Mouse (Mus musculus): Measurements from ENCODE around the gene Enpp7.
A peak's percentile ranks its signal among the peaks of the same experiment; 100 is the strongest.

The Enpp7 gene

DNA sequence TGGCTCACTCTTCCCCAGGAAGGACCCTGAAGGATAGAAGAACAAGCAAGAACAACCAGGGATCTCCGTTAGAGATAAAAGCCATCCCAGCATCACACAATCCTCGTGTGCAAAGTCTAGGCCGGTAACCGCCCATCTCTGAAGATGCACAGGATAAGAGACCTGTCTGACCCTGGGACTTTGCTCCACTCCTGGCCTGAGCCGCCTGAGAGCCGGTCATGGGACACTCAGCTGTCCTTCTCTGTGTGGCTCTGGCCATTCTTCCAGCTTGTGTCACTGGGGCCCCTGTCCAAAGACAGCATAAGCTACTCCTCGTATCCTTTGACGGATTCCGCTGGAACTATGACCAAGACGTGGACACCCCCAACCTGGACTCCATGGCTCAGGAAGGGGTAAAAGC is at the start of gene Enpp7:
Gene Enpp7, plus strand, starts transcription at position 190 of the 400 bp plus-strand sequence.
- no peak for DNase-seq

DNA sequence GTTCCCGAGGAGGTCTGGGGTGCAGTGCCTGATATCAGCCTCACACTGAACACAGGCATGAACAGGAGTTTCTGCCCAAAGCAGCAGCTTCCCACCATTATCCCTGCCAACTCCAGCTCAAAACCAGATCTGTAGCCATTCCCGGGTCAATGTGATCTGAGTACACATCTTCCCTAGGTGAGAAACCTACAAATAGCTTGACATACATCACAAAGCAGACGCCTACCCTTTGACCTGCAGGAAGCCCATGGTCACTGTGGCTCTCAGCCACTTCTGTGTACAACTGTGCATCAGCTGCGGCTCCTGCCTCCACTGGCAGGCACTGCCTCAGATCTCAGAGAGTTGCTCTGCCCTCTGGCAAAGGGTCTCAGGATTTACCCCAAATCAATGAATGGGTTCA is 48.3 kb upstream of the Enpp7 start:
- no peak for DNase-seq

DNA sequence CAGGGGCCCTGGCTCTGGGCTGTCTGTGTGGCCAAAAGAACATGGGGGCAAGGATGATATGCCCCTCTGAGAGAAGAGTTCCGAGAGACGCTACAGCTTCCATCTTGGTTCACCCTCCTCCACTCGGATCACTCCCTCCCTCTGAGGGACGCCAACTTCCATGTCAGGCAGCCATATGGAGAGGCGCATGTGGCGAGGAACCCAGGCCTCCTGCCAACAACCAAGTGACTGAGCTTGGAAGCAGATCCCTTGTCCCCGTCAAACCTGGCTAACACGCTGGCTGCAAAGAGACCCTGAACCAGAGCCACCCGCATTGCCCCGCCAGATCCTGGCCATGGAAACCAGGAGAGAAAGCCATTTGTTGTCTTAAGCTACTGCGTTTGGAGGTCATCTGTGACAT is 47.4 kb upstream of the Enpp7 start:
- DNase-seq, result peak; percentile 97 to 98

DNA sequence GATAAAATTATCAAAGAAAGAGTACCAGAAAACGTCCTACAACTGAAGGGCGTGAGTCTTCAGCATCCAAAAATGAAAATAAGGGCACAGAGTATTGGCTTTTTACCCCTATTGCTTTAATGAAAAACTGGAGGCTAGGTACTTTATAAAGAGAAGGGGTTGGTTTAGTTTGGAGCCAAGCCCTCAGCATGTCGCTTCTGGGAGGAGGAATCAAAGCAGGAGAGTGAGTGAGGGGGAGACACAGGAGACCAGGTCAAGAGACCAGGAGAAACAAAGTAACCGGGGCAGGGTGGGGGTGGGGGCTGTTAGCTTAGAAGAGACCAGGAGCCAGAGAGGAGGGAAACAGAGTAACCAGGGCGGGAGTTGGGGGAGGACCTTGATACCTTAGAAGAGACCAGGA is 46.7 kb upstream of the Enpp7 start:
- no peak for DNase-seq

DNA sequence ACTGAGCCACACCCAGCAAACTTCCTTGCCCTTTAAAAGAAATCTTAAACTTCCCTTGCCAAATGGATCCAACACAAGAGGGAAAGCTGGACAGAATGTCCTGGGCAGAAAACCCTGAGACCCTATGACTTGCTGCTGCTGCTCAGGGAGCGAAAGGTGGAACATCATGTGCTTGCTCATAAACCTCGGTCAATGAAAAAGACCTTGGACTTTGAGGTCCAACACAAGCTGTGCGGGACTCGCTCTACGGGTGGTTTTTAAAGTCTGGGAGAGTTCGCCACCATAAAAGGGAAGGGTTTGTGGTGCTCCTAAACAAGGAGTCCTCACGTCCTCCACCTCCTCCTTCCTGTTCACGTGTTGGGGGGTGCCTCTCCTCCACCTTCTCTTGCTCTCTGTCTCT is 42.1 kb upstream of the Enpp7 start:
- no peak for DNase-seq

DNA sequence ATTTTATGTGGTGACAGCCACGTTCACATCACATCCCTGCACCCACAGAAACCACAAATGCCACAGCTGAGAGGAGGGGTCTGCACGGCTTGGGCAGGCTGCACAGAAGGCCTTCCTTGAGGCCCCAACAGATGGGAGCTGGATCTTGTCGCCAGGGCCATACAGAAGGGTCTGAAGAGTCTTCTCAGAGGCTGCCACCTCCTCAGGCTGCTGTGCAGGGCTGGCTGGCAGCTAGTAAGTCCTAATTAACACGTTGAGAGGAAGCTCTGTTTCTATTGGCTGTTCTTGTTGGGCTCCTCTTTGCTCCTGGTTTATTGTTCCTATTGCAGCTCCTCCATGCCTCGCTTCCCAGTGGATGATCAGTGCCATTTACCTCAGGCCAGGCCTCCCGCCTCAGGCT is 33.0 kb upstream of the Enpp7 start:
- no peak for DNase-seq

DNA sequence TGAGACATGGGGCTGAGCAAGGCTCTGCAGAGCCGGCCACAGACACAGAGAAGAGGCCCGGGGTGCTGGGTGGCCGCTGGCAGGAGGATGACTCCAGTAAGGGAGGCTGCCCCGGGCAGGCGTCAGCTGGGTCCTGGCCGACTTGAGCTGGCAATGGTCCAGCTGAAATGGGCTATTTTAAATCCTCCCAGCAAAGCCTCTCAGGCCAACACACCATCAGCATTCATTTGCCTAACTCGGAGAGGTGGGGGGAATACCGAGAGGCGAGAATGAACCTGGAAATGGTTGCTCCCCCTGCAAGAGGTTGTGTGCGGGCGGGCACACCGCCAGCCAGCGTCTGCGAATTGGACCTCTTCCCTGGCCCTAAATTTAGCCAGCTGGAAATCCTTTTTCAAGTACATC is 30.9 kb upstream of the Enpp7 start:
- peak; percentile 81 to 89 for DNase-seq

DNA sequence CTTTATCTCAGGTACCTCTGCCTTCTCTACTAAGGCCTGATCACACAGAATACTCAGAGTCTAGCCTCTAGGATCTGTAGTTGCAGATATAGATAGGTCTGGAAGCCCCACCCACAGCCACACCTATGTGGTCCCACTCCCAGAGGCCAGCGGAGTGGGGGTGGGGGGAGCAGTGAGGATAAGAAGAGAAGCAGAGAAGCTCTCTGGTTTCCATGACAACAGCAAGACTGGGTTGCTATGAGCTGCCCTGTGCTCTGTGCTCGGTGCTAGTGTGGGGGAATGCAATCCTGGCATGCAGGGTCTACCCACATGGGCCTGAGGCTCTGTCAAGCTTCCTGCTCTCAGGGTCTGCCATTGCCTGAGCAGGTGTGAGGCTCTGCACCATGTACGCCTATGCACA is 27.3 kb upstream of the Enpp7 start:
- no peak for DNase-seq

DNA sequence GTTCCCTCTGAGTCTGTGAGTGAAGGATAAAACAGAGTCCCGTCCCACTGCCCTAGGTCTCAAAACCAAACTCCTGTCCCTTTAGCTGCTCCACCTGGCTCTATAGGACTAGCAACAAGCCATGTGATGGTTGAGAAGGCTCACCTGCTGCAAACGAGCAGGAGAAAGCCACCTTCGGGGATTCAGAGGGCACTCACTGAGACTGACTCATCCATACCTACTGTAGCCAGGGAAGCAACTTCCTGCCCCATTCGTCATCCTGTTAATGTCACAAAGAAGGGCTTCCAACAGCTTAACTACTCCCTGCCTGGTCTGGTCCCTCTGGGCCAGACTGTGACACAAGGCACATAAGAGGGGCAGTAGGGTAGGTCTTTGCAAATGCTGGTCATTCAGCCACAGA is 25.5 kb upstream of the Enpp7 start:
- peak in 1 of 2 experiments; percentile 35 for DNase-seq

DNA sequence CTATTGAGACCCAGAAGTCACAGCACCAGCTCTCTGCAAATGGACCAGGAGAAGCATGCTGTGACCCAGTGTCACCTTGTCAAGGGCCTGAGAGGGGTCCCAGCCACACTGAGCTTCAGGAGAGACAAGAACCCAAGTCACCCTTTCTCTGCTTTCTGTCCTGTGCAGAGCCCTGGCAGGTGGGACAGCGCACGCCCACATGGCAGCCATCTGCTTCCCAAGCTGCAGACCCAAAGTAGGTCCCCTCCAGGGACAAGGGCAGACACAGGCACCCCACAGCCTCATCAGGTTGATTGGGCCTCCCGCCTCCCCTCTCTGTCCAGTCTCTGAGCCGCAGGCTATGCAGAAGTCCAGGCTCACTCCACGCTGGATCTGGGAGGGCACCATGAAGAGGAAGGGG is 24.1 kb upstream of the Enpp7 start:
- peak; percentile 38 to 46 for DNase-seq

DNA sequence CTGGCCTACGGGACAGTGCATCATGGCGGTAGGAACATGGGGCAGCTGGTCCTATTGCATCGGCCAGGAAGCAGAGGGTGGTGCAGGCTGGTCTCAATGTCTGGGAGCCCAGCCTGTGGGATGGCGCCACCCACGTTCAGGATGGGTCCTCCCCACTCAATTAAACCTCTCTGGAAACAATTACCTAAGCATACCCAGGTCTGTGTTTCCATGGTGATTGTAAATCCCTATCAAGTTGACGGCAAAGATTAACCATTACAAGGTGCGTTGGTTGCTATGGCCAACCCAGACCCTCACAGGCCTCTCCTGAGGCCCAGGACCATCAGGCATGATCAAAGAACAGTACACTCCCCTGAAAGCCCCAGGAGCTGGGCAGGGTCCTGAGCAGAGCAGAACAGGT is 22.9 kb upstream of the Enpp7 start:
- no peak for DNase-seq

DNA sequence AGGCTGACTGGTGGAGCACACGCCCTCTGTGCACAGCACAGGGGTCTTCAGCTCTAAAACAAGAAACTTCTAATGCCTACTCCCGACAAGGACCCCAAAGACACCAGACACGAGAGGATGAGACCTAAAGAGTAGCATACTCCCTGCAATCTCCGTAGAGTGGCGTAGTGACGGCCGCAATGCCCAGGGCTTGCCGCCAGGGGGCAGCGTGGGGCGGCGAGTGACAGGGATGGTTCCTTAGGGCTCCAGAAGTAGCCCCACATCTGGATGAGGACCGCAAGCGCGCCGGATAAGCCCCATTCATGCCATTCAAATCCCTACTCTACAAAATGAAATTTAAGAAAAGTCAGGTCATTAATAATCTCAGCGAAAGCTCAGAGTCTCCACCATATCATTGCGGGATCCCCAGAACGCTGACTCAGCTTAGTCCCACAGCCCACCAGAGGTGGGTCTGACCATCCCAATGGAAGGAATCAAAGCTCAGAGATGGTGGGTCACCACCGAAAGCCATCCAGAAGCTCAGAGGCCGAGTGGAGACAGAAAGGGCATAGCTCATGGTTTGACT is 16.4 kb upstream of the Enpp7 start:
- peak; percentile 49 to 71 for DNase-seq

DNA sequence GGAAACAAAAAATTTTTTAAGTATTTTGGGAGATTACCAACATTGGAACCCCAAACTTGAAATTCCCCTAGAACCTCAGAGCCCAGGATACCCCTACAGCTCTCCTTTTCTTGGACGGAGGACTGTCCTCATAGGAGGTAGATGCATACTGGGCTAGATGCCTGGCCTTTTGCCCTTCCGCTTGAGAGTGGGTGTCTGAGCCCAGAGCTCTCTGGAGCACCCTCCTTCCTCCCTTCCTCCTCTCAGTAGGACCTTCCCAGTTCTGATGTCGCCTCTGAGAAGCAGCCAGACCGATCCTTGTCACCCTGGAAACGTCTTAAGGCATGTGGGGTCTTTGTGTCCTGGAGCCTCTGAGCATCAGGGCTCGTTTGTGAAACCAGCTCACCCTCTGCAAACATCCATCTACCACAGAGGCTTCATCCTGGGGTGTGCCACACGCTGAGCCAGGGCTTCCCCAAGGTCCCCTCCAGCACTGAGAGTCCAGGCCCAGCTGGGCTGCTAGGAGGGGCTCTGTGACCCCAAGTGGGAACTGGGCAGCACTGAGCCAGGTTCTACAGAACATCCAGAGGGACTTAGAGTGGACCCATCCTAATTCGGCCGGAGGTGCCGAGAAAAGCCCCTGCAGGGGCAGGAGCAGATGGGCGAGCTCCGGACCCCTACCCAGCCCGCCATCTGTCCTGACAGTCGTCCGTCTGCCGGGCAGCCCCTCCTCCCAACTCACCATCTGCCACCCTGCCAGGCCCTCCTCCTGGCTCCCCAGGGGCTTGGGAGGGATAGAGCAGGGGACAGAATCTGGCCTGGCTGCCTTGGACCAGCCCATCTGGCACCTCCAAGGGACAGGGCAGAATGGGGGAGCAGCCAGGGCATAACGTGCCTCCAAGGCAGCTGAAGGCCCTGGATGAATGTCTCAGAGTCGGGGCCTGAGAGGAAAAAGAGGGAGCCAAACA is 15.3 kb upstream of the Enpp7 start:
- DNase-seq, result peak; percentile 95 to 97

DNA sequence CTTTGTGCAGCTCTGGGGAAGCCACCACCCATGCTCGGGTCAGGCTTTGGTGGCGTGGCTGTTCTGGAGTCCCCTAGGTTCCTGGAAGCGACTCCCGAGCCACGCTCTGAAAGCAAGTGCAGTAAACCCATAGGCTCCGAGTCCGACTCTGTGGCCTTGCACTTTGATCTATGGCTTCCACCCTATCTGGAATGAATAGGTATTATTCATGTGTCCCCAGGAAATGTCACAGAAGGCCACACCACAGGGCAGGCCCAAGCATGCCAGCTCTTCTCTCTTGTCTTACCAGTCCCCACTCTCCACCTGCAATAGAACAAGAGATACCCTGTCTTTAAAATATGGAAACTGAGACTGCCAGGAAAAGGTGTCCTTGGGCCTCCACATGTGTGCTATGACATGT is 13.6 kb upstream of the Enpp7 start:
- DNase-seq, result no peak

DNA sequence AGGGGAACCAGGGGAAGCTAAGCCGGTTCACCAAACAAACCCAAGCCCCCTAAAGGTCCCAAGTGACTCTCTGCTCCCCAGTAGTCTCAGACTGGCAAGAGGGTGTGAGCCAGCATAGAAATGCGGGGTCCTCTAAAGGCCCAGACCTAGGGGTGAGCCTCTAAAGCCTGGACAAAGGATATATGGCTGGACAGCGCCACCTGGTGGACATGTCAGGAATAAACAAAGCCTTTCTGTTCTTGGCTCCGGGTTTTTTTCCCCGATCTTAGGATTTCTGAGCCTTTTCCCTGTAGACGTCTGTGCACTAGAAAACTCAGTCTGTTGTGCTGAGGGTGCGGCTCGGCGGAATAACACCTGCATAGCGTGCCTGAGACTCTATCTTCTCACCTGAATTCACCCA is 12.6 kb upstream of the Enpp7 start:
- DNase-seq, result peak; percentile 82 to 91

DNA sequence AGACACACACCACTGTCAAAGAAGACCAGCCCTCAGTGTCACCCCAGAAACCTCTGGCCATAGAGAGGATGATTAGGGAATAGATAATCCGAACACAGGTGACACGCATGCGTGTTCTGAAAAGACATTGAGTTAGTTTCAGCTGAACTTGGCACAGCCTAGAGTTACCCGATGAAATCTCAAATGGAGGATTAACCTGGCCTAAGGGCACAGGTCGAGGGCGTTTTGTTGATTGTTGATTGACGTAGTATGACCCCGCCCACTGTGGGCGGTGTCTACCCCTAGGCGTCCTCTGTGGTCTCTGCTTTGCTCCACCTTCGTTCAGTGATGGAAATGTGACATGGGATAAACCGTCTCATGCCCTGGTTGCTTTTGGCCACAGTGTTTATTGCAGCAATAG is 12.1 kb upstream of the Enpp7 start:
- peak; percentile 27 to 44 for DNase-seq

DNA sequence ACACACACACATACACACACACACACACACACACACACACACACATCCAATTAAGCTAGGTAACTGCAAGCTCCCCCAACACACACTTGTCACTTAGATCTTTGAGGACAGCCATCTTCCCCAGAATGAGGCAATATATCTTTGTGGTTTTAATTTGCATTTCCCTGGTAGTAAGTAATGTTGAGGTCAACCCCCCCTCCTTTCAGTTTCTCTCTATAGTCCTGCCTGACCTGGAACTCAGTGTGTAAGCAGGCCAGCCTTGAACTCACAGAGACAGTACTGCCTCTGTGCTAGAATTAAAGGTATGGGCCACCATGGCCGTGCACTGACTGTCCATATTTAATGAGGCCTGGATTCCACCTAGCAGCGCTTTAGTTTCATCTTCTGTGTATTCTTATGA is 7.6 kb upstream of the Enpp7 start:
- DNase-seq, result no peak

DNA sequence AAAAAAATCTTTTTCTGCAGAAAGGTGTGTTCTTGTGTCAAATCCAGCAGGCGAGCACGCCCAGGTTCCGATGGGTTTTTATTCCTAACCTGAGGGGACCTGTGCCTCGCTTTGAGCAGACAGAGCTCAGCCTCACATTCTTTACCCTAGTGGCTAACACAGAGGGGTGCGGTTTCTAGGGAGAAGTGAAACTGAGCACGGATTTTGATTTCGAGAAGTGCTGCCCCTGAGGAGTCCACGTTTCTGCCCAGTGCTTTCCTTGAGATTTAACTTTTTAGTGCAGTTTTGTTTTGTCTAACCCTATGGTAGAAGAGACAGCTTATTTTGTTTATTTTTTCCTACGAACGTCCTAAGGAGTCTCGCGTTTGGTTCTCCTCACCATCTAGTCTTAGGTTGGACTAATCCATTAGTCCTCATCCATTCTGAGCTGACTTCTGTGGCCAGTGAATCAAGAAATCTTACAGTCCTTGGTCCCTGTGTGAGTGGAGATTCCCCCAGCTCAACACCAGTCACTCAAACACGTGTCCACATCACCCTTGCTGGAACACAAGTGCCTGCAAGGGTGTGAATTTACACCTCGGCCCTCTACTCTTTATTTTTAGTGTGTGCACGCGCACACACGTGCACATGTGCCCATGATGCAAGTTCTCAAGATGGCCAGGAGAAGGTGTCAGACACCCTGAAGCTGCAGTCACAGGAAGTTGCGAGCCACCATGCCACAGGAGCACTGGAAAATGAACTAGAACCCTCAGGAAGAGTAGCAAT is 6.8 kb upstream of the Enpp7 start:
- no peak for DNase-seq

DNA sequence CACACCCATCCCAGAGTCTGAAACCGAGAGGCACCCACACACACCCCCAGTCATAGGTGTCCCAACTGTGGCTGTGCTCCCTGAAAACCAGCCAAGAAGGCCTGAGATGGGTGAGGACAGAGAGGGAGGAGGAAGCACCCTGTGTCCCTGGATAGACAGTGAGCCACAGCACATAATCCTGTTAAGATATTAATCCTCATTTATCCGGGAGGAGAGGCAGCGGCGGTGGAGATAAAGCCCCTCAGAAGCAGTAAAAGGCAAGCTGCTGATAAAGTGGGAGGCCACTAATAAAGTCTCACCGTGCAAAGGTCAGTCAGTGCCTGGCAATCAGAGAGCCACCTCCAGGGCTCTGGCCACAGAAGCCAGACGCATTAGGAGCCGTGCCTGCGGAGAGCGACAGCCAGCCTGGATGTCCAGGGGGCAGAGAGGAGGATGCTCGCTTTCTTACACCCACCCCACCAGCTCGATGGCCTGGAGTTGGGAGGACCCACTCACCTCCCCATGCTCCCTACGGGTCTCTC is 5.3 kb upstream of the Enpp7 start:
- DNase-seq, result no peak

DNA sequence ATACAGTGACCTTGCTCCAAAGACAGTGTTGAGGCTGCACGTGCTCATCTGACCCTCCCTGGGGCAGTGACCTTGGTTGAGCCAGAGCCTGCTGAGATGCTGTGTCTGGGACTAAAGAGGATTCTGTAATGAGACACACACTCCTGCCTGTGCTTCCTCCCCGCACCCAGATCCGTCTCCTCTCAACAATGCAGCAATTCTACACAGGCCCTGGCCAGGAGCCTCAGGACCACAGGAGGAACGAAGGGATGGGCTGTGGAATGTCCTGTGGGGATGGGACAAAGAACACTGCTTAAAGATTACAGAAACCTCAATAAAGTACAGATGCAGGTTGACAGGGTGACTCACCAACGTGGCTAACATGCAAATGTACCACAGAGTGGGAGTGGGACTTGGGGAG is 2.4 kb upstream of the Enpp7 start:
- no peak for DNase-seq

DNA sequence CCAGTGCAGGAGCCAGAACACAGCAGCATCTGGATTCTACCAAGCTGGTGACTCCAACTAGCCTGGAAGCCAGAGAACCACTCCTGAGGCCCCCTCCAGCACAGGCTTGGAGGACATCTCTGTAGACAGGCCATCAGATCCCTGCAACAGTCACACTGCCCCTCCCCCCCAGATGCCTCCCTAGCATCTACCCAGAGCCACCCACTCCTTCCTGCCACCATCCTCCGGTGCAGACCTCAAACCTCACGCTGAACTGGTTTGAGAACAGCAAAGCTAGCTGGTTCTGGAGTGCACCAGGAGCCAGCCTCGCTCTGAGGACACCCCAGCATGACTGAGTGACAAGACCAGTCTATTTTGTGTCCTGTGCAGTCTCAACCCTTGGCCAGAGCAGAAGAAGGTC is 4.8 kb downstream of the Enpp7 start:
- no peak for DNase-seq

DNA sequence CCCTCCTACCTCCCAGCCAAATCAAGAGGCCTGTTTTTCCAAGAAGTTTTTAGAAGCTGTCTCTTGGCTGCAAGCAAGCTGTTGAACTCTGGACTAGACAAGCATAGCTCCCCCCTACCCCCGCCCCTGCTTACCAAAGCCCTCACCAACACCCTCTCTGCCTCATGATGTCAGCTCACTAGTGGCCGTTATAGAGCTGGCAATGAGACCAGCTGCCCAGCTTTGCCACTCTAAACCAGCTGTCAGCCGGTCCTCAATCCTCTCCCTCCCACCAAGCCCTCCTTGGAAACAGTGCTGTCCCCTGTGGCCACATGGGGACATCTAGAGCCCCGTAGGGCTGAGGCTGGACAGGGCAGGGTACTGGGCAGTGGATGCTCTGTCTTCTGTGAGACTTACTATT is 7.5 kb downstream of the Enpp7 start:
- no peak for DNase-seq

DNA sequence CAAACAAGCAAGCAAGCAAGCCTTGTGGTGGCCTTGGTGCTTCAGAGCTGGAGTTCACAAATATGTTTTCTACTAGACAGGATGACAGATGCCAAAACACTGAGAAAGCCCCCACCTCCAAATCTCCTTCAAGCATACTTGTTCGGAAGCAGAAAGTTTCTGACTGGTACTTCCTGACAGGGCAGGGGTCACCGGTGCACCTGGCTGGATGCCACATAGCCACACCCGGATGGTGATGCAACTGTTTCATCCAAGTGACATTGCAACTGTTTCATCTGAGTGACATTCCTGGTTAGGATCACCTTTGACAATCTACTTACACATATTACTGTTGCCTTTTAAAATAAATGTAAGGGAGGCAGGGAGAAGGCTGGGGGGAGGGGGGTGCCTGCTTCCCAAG is 9.2 kb downstream of the Enpp7 start:
- DNase-seq, result no peak
